Mouse (Mus musculus) monocyte, adult 5-6 weeks (primary cell): ENCODE measurements around the gene Pdk2. TPM values are rescaled to one million over a fixed set of nuclear protein-coding genes. Genes with fewer than 3 reads are reported as not detected.

Experiments
- ATAC-seq: fragments of 153-309, 156-312 bp; replicated peaks from 2 replicates; pipeline ENCODE4 v1.8.0; 2017; ENCODE audit warnings: mild to moderate bottlenecking; ENCODE audit not compliant: low TSS enrichment, insufficient number of reproducible peaks, severe bottlenecking, poor library complexity, low FRiP score
- total RNA-seq: library from RNA; stranded (forward); fragments of 200-1000, 200-491, 200-594 nt; gene quantifications from 3 replicates; pipeline ENCODE4 v1.2.3, GENCODE M21; 2017

The Pdk2 gene
- 2.8 to 14.5 TPM (median 4.8 TPM) in 3 replicates for total RNA-seq

- ATAC-seq, result peak; percentile 96
Observed at GRCm38 (mm10) chr11:95041139-95041609, at the start of gene Pdk2. TSS of gene Pdk2 (minus strand) at chr11:95041354.

DNA sequence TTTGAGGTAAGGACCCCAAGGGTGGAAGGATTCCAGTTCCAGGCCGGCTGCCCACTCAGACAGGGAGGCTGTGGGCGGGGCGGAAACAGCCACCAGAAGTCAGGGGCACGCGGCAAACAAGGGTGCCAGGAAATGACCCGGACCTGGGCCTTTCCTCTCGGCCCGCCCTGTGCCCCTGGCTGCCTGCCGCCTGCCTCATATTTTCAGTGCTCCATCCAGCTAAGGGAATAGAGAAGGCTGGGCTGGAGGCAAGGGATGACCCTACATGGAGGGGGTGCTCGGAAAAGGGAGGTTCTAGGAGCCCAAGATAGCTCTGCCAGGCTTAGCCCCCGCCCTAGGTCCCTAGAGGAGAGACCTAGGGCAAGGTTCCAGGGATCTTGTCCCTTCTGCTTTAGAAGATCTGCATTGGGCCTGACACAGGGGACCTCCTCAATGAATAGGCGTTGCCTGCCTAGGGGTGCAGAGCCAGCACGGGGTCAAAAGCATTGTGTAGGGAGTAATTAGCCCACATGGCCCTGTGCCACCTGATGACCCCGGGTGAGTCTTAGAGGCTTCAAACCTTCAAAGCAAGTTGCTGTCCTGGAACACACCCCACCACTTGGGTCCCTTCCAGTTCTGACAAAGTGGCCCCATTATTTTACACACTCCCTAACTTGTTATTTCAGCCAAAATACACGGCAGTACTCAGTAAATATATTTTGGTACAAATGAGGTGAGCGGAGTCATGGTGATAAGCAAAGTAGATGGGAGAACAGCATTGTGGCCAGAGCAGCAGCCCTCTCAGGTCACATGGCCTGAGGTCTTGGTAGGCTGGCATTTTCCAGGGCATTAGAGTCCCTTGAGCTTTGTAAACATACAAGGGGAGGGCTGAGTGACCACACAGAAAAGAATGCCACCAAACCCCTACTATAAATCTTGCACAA lies 48.0 kb upstream of the Pdk2 start:
- no peak for ATAC-seq

DNA sequence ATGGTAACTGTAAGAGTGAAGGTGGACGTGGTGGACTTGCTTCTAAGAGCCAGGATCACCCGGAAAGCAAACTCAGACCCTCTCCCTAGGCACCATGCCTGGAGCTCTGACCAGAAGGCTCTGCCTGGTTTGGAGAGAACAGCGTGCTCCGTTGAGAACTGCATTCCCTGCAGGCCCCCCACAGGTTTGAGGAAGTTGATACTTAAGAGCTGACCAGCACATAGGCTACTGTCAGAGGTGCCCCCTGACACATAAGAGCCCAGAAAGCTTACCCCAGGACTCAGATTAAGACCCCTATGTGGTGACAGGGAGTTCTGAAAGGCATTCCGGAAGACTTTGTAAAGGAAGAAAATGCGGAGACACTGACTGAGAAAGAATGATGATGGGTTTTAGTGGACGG lies 47.1 kb upstream of the Pdk2 start:
- no peak for ATAC-seq

GRCm38 (mm10) chr11:95087301-95088228 lies 46.4 kb upstream of the Pdk2 start:
- ATAC-seq, result no peak

- no peak for ATAC-seq
Observed at GRCm38 (mm10) chr11:95086229-95086628, 45.1 kb upstream of the Pdk2 start.

- no peak for ATAC-seq
Observed at GRCm38 (mm10) chr11:95085710-95086109, 44.6 kb upstream of the Pdk2 start.

GRCm38 (mm10) chr11:95084811-95085382 lies 43.7 kb upstream of the Pdk2 start:
- no peak for ATAC-seq

DNA sequence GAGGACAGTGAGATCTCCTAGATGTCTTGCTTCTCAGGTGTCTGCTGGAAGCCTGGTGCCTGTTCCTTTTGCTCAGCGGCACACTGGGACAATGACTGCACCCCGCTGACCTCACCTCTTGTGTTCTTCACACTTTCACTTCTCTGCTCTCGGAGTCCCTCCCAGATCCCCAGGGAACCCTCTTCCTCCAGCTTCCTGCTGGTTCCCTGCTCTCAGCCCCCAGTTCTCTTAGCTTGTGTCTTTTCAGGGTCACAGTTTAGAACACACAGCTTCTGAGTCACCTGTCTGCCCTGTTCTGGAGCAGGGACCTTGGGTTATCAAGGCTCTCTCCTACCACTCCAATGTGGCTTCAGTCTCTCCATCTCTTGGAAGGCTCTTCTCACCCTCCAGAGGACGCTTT lies 43.0 kb upstream of the Pdk2 start:
- ATAC-seq, result no peak

- no peak for ATAC-seq
Observed at GRCm38 (mm10) chr11:95082896-95083295, 41.7 kb upstream of the Pdk2 start.

GRCm38 (mm10) chr11:95080783-95081182 lies 39.6 kb upstream of the Pdk2 start:
- ATAC-seq, result no peak

DNA sequence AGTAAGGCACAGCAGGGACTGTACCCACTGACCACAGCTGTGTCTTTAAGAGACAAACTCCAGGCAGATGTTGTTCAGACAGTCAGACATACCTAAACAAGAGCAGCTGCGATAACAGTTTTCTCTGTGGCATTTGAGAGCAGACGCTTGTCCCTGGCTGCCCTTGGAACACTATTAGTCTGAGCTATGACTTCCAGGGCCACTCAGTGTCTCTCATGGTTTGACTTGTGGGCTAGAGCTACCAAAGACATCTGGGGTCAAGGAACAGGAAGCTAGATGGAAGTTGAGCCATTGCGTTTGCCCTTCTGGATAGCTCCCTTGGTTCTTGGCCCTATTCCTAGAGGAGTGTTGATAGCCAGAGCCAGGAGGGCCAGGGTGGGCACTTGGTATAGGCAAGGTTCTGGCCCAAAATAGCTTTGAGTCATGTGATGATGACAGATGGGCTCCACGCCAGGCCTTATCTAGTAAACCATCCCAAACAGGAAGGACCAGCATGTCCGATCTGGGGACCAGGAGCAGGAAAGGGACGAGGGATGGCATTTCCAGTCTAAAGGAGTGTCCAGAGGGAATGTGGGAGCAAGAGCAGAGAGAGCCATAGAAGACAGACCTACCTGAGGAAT lies 38.2 kb upstream of the Pdk2 start:
- ATAC-seq, result no peak

DNA sequence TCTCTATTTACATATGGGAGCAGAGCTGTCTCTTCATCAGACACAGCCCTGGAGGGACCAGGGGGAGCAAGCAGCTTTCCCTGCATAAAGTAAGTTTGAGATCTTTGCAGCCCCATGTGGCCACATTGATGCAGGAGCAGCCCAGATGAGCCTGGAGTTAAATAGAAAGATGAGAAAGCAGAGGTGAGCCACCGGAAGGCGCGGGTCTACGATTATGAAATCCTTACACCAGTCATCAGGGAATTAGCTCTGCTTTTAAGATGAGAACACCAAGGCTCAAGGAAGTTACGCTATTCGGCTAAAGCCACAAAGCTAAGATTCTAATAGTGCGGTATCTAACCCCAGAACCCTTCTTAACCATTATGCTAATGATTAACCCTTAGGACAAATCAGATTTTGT lies 36.8 kb upstream of the Pdk2 start:
- ATAC-seq, result peak; percentile 11; the same call in 1 of the 2 replicates

- no peak for ATAC-seq
Observed at GRCm38 (mm10) chr11:95076536-95077111, 35.5 kb upstream of the Pdk2 start, which contains the start of gene Itga3. TSS of gene Itga3 (minus strand) at chr11:95076801.

- no peak for ATAC-seq
Observed at GRCm38 (mm10) chr11:95076041-95076535, 34.9 kb upstream of the Pdk2 start.

- no peak for ATAC-seq
Observed at GRCm38 (mm10) chr11:95075197-95076040, 34.3 kb upstream of the Pdk2 start.

DNA sequence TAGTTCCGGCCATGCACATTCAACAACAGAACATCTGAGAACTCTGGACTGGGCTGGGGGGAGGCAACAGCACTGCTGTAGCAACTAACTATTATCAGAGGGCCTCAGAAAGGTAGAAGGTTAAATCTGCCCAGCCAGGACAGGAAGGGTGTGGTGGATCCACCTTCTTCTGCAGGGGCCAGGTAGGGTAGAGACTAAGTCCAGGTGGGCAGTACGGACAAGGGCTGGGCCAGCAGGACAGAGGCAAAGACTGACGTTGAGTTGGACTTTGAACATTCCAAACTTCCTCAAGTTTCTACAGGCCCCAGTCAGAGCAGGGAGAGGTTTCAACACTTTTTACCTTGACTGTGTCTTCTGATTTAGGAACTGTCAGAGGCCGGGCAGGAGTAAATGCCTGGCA lies 33.5 kb upstream of the Pdk2 start:
- ATAC-seq, result no peak

DNA sequence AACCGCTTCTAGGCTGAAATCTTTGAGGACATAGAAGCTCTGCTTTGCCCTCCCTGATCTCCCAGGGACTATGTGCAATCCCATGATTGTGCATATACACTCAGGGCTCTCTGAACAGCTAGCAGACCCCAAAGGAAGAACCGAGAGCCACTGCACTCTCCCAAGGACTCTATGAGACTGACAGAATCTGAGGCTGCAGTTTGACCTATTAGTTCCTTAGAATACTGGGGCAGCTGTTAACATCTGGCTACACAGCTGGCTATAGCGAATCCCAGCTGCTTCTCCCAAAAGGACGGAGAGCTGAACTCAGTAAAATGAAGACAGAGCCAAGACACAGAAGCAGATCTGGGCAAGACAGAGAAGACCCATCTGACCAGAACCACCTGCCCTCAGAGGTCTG lies 32.7 kb upstream of the Pdk2 start:
- ATAC-seq, result no peak
